Comparison of ENCODE assay signal across 10 mouse cellular contexts in genomic region chr13:4188174-4188573, GRCm38 (mm10). TPM values are rescaled to one million over a fixed set of nuclear protein-coding genes. Genes with fewer than 3 reads are reported as not detected.
A peak's percentile ranks its signal among the peaks of the same experiment; 100 is the strongest.
DNase-seq lines count a peak whose midpoint lies in the region; ATAC-seq lines count a peak whose summit lies in the region.
"Had no signal": no experiment of that assay in that cellular context is flagged by ENCODE, and none has a peak within 500 bp of the region (broad histone marks: within the 10 kb centered on the region; RNA-seq: fewer than 3 reads in every experiment).

No protein-coding gene starts in this region.

- H3K4me3 ChIP-seq in heart, embryonic 12.5 days = no peak overlapping the region
- no peak overlapping the region for H3K4me3 ChIP-seq in midbrain, embryonic 14.5 days (replicated peaks; ENCODE audit: low read depth, low read length)
- H3K4me3 ChIP-seq in midbrain, embryonic 15.5 days = no peak overlapping the region
- H3K4me3 ChIP-seq: intestine, embryonic 15.5 days had no signal

- 77% methylated on average over 2 of the region's 2 CpGs for WGBS in heart, embryonic 12.5 days
- 90% methylated on average over 2 of the region's 2 CpGs for WGBS in midbrain, embryonic 14.5 days
- 85% methylated on average over 2 of the region's 2 CpGs for WGBS in midbrain, embryonic 15.5 days

- H3K27ac ChIP-seq in heart, embryonic 12.5 days (ENCODE audit: poor library complexity, severe bottlenecking) = no peak overlapping the region
- H3K27ac ChIP-seq in midbrain, embryonic 14.5 days (replicated peaks; ENCODE audit: low read depth, low read length) = no peak overlapping the region
- H3K27ac ChIP-seq in midbrain, embryonic 15.5 days = no peak overlapping the region
- H3K27ac ChIP-seq: intestine, embryonic 15.5 days had no signal

- no peaks in the 10 kb centered on the region for H3K4me1 ChIP-seq in heart, embryonic 12.5 days (replicated peaks)
- no peaks in the 10 kb centered on the region for H3K4me1 ChIP-seq in midbrain, embryonic 14.5 days (ENCODE audit: control insufficient read depth, insufficient read depth, low read length)
- no peaks in the 10 kb centered on the region for H3K4me1 ChIP-seq in midbrain, embryonic 15.5 days
- H3K4me1 ChIP-seq: intestine, embryonic 15.5 days had no signal

- peak; percentile 33 to 50 for DNase-seq in heart, postnatal 10 days
- peak; percentile 42 for DNase-seq in midbrain, embryonic 14.5 days
- DNase-seq in heart, postnatal 4 days = peak; percentile 14
- DNase-seq in telencephalon, adult 2 months (ENCODE audit: low read depth, low spot score) = peak; percentile 2
- no peak for DNase-seq in thymus, postnatal 0 days (ENCODE audit: low spot score)
- DNase-seq: liver; thymus, postnatal 14 days had no signal

- intact Hi-C loops in heart, postnatal 10 days (cut with DNase I) = loop anchor here (1.0 to 5.0 kb wide), 4 partner anchors 56 to 424 kb away; no protein-coding TSS in a partner anchor

- no peaks in the 10 kb centered on the region; the same call in 1 of the 2 replicates for H3K9me3 ChIP-seq in heart, embryonic 12.5 days (replicated peaks)
- no peaks in the 10 kb centered on the region for H3K9me3 ChIP-seq in midbrain, embryonic 14.5 days (ENCODE audit: control insufficient read depth, low read length)
- no peaks in the 10 kb centered on the region for H3K9me3 ChIP-seq in midbrain, embryonic 15.5 days
- H3K9me3 ChIP-seq: intestine, embryonic 15.5 days had no signal

- H3K36me3 ChIP-seq in heart, embryonic 12.5 days = no peaks in the 10 kb centered on the region
- no peaks in the 10 kb centered on the region for H3K36me3 ChIP-seq in midbrain, embryonic 14.5 days (ENCODE audit: control insufficient read depth, insufficient read depth, low read length)
- no peaks in the 10 kb centered on the region for H3K36me3 ChIP-seq in midbrain, embryonic 15.5 days (replicated peaks)
- H3K36me3 ChIP-seq: intestine, embryonic 15.5 days had no signal

- H3K4me2 ChIP-seq in heart, embryonic 12.5 days = no peak overlapping the region
- H3K4me2 ChIP-seq in midbrain, embryonic 14.5 days (ENCODE audit: low read length) = no peak overlapping the region
- H3K4me2 ChIP-seq in midbrain, embryonic 15.5 days = no peak overlapping the region
- H3K4me2 ChIP-seq: intestine, embryonic 15.5 days had no signal

- no peak overlapping the region for H3K9ac ChIP-seq in heart, embryonic 12.5 days
- no peak overlapping the region for H3K9ac ChIP-seq in midbrain, embryonic 14.5 days (replicated peaks; ENCODE audit: low read length)
- H3K9ac ChIP-seq in midbrain, embryonic 15.5 days = no peak overlapping the region
- H3K9ac ChIP-seq: intestine, embryonic 15.5 days had no signal

- no peaks in the 10 kb centered on the region for H3K27me3 ChIP-seq in heart, embryonic 12.5 days (replicated peaks)
- H3K27me3 ChIP-seq in midbrain, embryonic 14.5 days (ENCODE audit: control insufficient read depth, insufficient read depth, low read length) = no peaks in the 10 kb centered on the region
- no peaks in the 10 kb centered on the region for H3K27me3 ChIP-seq in midbrain, embryonic 15.5 days (replicated peaks)
- H3K27me3 ChIP-seq: intestine, embryonic 15.5 days had no signal

- ATAC-seq in heart, embryonic 12.5 days (ENCODE audit: insufficient number of reproducible peaks, low FRiP score) = no peak
- ATAC-seq in midbrain, embryonic 14.5 days (ENCODE audit: low FRiP score, low TSS enrichment) = no peak
- ATAC-seq in midbrain, embryonic 15.5 days (replicated peaks) = no peak
- ATAC-seq: intestine, embryonic 15.5 days had no signal

RNA-seq across cellular contexts. Expression of gene Akr1c13, which starts 2.8 kb away (rescaled TPM):
- total RNA-seq in heart, postnatal 10 days (2021) = 1 to 10 TPM; 1.6 to 1.7 TPM
- 2.8 and 3.1 TPM in 2 replicates for polyA plus RNA-seq in heart, embryonic 12.5 days (2016; fragmentation: Nextera tagmentation; extraction: Ambion mirVana)
- 1.0 and 1.2 TPM in 2 replicates for polyA plus RNA-seq in midbrain, embryonic 14.5 days (2014; fragmentation: Nextera tagmentation; extraction: Ambion mirVana)
- 1.0 and 1.8 TPM in 2 replicates for polyA plus RNA-seq in midbrain, embryonic 15.5 days (2015; fragmentation: Nextera tagmentation; extraction: Ambion mirVana)
- total RNA-seq in heart, postnatal 4 days (2021) = 1 to 10 TPM; 1.5 to 1.8 TPM
- polyA plus RNA-seq in thymus, postnatal 0 days (2015; fragmentation: Nextera tagmentation; extraction: Ambion mirVana) = 125 and 129 TPM in 2 replicates

RNA-seq across cellular contexts. Expression of gene Akr1c18, which starts 37.7 kb away (rescaled TPM):
- total RNA-seq in heart, postnatal 10 days (2021) = not detected
- not detected in 2 replicates for polyA plus RNA-seq in heart, embryonic 12.5 days (2016; fragmentation: Nextera tagmentation; extraction: Ambion mirVana)
- polyA plus RNA-seq in midbrain, embryonic 14.5 days (2014; fragmentation: Nextera tagmentation; extraction: Ambion mirVana) = not detected in 2 replicates
- polyA plus RNA-seq in midbrain, embryonic 15.5 days (2015; fragmentation: Nextera tagmentation; extraction: Ambion mirVana) = not detected in 2 replicates
- total RNA-seq in heart, postnatal 4 days (2021) = not detected
- 38.3 and 47.4 TPM in 2 replicates for polyA plus RNA-seq in thymus, postnatal 0 days (2015; fragmentation: Nextera tagmentation; extraction: Ambion mirVana)

RNA-seq across cellular contexts. Expression of gene Akr1c19, which starts 40.3 kb away (rescaled TPM):
- 1 to 10 TPM; 2.4 to 3.0 TPM for total RNA-seq in heart, postnatal 10 days (2021)
- 0.92 and 1.0 TPM in 2 replicates for polyA plus RNA-seq in heart, embryonic 12.5 days (2016; fragmentation: Nextera tagmentation; extraction: Ambion mirVana)
- 4.6 and 8.5 TPM in 2 replicates for polyA plus RNA-seq in midbrain, embryonic 14.5 days (2014; fragmentation: Nextera tagmentation; extraction: Ambion mirVana)
- polyA plus RNA-seq in midbrain, embryonic 15.5 days (2015; fragmentation: Nextera tagmentation; extraction: Ambion mirVana) = 7.2 and 8.3 TPM in 2 replicates
- total RNA-seq in heart, postnatal 4 days (2021) = 1 to 10 TPM; 1.2 to 1.5 TPM
- 1.1 and 1.9 TPM in 2 replicates for polyA plus RNA-seq in thymus, postnatal 0 days (2015; fragmentation: Nextera tagmentation; extraction: Ambion mirVana)

Comparison
In these comparisons a context has a peak if more than half of its experiments do, and no peak if none do; other contexts are left out.
1. RNA of gene Akr1c13, which starts 2.8 kb away (polyA plus RNA-seq): 125 to 129 TPM in thymus, postnatal 0 days; 2.8 to 3.1 TPM in heart, embryonic 12.5 days, 1.0 to 1.8 TPM in midbrain, embryonic 15.5 days and 1.0 to 1.2 TPM in midbrain, embryonic 14.5 days; every median in the first group is over 10 times any median in the second.
2. RNA of gene Akr1c18, which starts 37.7 kb away (polyA plus RNA-seq): 38.3 to 47.4 TPM in thymus, postnatal 0 days; not detected in heart, embryonic 12.5 days, not detected in midbrain, embryonic 14.5 days and not detected in midbrain, embryonic 15.5 days; every median in the first group is over 10 times any median in the second.